Mouse (Mus musculus): ENCODE data around the gene Atp8b4.

Atp8b4 gene

GRCm38 (mm10) chr2:126361131-126361810 lies 139.2 kb downstream of the Atp8b4 start:
- no peak for DNase-seq (ENCODE audit: low read depth)

- DNase-seq (ENCODE audit: low read depth): no peak
Observed at GRCm38 (mm10) chr2:126360688-126361087, 139.8 kb downstream of the Atp8b4 start.

GRCm38 (mm10) chr2:126359965-126360364 lies 140.5 kb downstream of the Atp8b4 start:
- DNase-seq (ENCODE audit: low read depth): no peak

- no peak for DNase-seq (ENCODE audit: low read depth)
Observed at GRCm38 (mm10) chr2:126359278-126359677, 141.2 kb downstream of the Atp8b4 start.

- no peak for DNase-seq (ENCODE audit: low read depth)
Observed at GRCm38 (mm10) chr2:126358741-126359140, 141.7 kb downstream of the Atp8b4 start.

- peak; percentile 10 for DNase-seq (ENCODE audit: low read depth)
Observed at GRCm38 (mm10) chr2:126355259-126355658, 145.2 kb downstream of the Atp8b4 start.

- no peak for DNase-seq (ENCODE audit: low read depth)
Observed at GRCm38 (mm10) chr2:126351811-126352210, 148.7 kb downstream of the Atp8b4 start.

GRCm38 (mm10) chr2:126343026-126343593 lies 157.4 kb downstream of the Atp8b4 start:
- DNase-seq (ENCODE audit: low read depth): no peak

- no peak for DNase-seq (ENCODE audit: low read depth)
Observed at GRCm38 (mm10) chr2:126341521-126341920, 159.0 kb downstream of the Atp8b4 start.

- DNase-seq (ENCODE audit: low read depth): no peak
Observed at GRCm38 (mm10) chr2:126340201-126340600, 160.3 kb downstream of the Atp8b4 start.

GRCm38 (mm10) chr2:126339516-126339915 lies 161.0 kb downstream of the Atp8b4 start:
- DNase-seq (ENCODE audit: low read depth): no peak

GRCm38 (mm10) chr2:126337143-126337542 lies 163.3 kb downstream of the Atp8b4 start:
- no peak for DNase-seq (ENCODE audit: low read depth)

GRCm38 (mm10) chr2:126331794-126332193 lies 168.7 kb downstream of the Atp8b4 start:
- DNase-seq (ENCODE audit: low read depth): no peak

GRCm38 (mm10) chr2:126323206-126323605 lies 177.3 kb downstream of the Atp8b4 start:
- DNase-seq (ENCODE audit: low read depth): no peak

- DNase-seq (ENCODE audit: low read depth): peak; percentile 76
Observed at GRCm38 (mm10) chr2:126322631-126323031, 177.8 kb downstream of the Atp8b4 start.

- DNase-seq (ENCODE audit: low read depth): peak; percentile 18
Observed at GRCm38 (mm10) chr2:126318071-126318470, 182.4 kb downstream of the Atp8b4 start.

- DNase-seq (ENCODE audit: low read depth): no peak
Observed at GRCm38 (mm10) chr2:126316942-126317341, 183.5 kb downstream of the Atp8b4 start.

- peak; percentile 28 for DNase-seq (ENCODE audit: low read depth)
Observed at GRCm38 (mm10) chr2:126316346-126316745, 184.1 kb downstream of the Atp8b4 start.

GRCm38 (mm10) chr2:126311056-126311455 lies 189.4 kb downstream of the Atp8b4 start:
- no peak for DNase-seq (ENCODE audit: low read depth)

- peak; percentile 90 for DNase-seq (ENCODE audit: low read depth)
Observed at GRCm38 (mm10) chr2:126309994-126310393, 190.5 kb downstream of the Atp8b4 start.

- DNase-seq (ENCODE audit: low read depth): no peak
Observed at GRCm38 (mm10) chr2:126304621-126305020, 195.9 kb downstream of the Atp8b4 start.

- DNase-seq (ENCODE audit: low read depth): no peak
Observed at GRCm38 (mm10) chr2:126303226-126303625, 197.2 kb downstream of the Atp8b4 start.

- no peak for DNase-seq (ENCODE audit: low read depth)
Observed at GRCm38 (mm10) chr2:126302381-126302780, 198.1 kb downstream of the Atp8b4 start.

- no peak for DNase-seq (ENCODE audit: low read depth)
Observed at GRCm38 (mm10) chr2:126290702-126291101, 209.8 kb downstream of the Atp8b4 start.
